Mouse (Mus musculus): ENCODE data around the gene Srp9.

Gene Srp9

DNA sequence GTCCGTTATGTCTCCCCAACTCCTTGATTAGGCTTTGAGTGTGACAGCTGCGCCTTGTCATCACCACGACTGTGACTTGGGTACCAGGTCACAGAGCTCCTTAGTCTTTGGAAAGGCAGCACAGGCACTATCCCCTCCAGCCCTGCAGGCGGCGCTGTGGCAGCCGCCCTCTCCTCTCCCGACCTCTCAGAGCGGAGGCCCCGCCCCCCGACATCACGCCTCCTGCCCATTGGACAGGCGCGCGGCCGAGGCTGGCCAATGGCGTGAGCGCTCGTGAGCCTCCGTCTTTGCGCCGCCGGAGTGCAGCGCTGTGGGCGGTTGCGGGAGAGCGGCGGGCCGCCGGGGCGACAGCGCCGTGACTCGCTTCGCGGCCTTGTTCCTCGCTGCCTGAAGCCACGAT, at the start of gene Srp9:
TSS of gene Srp9 (plus strand) at position 232 of the 400 bp plus-strand sequence.
- DNase-seq, result peak; percentile 95

DNA sequence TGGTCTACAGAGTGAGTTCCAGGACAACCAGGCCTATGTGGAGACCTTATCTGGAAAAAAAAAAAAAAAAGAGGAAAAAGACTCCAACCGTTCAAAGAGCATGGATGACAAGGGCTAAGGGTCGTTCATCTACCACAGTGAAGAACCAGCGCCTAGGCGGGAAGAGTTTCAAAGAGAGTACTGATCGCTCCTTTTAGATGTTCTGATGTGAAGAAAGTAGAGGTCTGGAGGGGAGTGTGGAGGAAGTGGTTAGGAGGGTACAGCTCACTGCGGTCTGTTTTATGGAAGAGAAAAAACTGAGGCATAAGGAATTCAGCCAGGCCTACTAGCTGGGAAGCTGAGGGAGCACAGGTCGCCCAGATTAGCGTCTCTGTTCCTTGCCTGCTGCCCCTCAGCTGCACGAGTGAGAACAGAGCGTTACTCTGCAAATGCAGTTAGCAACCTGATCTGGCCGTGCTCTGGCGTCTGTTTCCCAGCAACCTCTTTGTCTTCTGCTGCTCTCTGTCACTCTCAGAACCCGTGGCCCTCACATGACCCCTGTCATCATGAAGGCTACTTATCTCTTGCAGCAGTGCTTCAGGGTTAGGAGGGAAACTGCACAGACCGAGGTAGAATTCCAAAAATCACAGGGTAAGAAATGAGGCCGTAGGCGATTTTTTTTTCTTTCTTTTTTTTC, 42.7 kb upstream of the Srp9 start:
- no peak for DNase-seq

DNA sequence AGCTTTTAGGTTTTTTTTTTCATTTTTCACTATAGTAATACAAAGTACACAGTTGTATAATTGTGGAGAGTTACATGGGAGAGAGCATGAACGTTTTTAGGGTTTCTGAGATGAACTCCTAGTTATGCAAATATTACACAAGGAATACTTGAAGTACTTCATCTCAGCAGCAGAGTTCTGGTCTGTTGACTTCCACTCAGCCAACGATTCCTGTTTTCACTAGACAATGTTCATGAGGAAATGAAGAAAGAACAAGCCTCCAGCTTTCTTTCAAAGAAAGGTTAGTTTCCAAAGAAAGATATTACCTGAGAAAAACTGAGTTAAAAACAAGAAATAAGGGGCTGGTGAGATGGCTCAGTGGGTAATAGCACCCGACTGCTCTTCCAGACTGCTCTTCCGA, 41.1 kb upstream of the Srp9 start:
- DNase-seq, result no peak

DNA sequence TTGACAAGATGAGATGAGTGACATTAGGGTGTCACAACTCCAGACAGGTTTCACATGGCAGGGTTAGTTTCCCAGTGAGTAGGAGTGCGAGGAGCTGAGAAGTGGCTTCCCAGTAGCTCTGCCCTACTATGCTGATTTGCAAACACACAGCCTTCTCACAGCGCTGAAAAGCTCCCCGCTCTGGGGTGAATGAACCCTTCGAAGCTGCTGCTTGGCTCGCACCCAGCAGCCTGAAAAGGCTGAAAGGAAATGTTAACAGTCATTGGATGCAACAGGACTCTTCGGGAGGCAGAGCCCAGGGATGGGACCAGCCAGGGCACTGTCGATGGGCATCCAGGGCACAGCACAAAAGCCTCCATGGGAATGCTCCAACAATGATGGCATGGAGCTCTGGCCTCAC, 37.8 kb upstream of the Srp9 start:
- no peak for DNase-seq

DNA sequence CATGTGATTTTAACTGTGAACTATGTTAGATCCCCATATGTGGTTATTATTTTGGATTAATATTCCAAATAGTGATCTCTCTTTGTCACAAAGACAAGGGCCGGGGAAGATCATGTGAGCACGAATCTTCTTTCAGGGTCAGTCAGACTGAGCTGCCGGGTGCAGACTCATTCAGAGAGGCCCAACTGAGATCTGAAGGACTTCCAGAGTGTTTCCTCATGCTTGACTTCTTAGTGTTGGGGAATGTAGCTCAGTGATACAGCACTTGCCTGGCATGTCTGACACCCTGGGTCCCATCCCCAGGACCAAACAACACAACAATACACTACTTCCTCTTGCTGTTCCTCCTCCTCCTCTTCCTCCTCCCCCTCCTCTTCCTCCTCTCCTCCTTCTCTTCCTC, 37.2 kb upstream of the Srp9 start:
- no peak for DNase-seq

DNA sequence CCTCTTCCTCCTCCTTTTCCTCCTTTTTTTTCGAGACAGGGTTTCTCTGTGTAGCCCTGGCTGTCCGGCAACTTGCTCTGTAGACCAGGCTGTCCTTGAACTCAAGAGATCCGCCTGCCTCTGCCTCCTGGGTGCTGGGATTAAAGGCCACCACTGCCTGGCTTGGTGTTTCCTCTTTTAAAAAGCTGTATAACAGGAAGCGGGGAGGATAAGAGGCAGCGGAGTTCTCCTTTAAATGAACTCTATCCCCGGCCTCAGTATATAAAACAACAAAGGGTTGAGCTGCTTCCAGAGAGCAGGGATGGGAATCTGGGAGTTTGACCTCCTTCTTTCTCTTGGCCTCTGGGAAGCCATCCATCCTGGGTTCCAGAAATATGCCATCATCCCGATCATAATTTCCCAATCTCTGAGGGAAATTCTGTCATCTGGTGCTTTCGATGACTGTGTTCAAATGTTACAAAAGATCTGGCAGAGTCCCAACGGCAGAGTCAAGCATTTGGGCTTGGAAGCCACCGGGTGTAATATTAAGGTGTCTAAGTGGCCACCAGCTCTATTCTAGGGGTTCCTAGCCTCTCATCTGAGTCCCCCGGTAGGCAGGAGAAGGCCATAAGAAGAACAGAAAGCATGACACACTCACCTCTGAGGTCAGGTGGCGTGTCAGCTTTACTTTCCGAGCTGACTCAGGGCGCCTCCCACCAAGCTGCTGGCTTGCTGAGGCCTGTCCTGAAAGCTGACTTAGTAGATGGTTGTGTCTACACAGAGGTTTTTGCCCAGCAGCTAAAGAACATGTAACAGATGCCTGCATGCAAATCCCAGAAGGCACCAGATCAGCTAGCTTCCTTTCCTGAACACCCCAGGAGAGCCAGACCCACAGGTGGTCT, 36.5 kb upstream of the Srp9 start:
- DNase-seq, result no peak

DNA sequence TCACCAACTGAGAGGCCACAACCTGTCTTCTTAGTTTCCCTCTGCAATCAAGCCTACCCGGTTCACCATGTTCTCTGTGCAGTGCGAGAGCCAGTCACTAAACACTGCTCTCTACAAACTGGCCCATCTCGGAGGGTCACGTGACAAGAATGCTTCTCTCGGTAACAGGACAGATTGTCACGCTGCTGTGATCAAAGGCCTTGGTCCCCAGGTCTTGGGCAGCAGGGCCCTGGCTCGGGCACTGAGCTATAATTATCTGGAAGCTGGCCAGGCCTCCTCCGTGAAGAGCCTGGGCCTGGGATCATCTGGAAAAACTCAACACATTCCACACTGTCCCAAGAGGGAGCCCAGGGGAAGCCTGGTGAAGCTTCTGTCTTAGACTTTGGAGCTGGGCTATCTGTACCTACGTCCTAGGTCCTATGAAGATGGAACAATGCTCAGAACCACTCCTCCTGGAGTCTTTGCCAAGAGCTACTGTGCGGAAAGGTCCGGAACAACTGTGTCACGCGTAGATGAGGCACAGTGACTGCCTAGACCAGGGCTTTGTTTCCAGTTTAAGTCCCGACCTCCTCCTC, 35.6 kb upstream of the Srp9 start:
- peak; percentile 45 for DNase-seq

DNA sequence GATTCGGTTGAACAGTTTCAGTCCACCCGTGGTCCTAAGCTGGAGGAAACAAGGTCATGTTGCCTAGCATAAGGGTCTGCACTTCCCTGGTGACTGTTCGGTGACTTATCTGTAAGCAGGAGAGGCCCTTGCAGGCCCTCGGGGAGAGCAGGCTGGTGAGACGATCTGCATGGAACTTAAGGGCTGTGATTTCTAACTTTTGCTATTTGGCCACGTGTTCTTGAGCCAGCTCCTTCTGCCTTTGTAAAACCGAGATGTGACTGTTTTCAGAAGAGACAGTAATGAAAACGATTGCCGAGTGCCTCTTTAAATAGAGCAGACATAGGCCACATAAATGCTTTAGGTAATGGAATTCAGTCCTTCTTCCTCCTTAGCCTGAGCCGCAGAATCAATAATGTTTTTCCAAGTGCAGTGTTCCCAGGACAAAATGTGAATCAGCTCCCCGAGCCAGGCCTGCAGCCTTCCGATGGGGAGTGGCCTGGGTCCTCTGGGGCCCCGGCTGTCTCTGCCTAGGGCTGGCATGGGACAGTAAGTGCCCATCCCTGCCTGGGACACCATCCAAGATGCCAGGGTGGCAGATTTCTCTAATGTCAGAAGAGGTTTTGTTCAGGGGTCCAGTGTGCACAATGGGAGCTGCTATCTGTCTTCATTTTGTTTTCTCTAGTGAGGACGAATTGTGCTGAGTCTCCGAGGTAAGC, 34.8 kb upstream of the Srp9 start:
- no peak for DNase-seq

DNA sequence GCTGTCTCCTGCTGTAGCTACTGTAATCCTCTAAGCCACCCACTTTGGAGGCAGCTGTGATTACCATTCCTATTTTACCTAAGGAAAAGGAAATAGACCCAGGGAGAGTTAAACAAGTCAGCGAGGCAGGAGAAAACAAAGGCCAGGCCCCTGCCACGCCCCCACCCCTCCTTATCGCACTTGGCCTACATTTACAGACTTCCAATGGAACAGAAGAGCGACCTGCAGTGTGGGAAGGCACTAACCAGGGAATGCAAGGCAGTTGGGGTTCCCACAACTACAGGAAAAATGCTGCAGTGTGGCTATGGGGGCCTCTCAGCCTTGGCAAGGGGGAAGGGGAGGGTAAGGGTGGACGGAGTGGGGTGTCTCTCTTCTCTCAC, 34.2 kb upstream of the Srp9 start:
- no peak for DNase-seq

DNA sequence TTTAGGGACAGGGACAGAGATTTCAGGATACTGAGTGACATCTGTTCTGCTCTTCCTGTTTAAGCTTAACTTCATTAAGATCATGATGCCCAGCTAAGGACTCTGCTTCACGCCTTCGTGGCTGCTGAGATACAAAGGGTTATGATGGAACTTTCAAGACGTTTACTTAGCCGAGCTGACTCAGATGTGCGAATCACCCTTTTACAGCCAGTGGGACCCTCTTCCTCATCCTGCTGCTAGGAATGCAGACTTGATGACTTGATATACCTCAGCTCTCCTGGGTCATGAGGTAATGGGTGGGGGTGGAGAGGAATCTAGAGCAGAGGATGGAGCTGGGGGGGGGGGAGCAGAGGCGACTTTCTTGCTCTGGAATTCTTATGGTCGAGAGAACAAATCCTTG, 33.3 kb upstream of the Srp9 start:
- no peak for DNase-seq

DNA sequence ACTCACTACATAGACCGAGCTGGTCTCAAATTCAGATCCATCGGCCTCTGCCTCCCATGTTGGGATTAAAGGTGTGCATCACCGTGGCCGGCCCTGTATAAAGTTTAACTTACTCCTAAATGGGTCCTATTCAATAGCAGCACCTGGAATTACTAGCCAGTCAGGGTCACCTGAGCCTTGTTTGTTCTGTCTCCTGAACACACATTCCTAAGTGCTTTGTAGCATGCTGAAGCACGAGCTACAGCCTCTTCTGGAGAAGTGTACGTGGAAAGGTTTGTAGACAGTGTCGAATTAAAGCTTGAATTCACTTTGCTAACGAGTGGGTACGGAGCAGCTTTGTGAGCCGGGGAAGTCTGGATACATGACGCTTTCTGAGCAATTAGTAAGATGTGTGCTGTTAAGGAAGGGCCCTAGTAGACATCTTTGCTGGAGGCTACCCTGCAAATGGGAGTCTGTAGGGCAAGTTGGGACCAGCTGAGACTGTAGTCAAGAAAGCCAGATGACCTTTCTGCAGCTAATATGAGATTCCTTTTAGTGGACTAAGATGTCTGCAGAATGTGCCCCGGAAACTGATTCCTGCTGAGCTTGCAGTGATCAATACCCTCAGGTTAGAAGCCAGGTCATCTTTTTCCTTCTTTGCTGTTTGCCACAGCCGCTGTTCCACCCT, 32.7 kb upstream of the Srp9 start:
- peak; percentile 38 for DNase-seq

DNA sequence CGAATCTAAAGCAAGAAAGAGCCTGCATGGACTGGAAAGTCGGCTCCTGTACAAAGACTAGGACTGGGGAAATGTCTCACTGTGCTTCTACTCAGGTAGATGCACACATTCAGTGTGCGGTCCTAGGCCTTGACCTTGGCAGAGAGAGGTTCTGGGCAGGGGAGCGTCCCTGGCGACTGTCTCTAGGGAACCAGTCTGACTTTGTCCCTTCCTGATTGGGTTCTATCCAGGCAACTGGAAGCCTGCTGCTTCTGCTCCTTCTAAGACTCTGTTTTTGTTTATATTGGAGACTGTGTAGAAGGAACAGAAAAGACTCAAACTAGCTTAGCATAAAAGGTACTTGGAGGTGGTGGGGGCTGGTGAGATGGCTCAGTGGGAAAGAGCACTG, 32.1 kb upstream of the Srp9 start:
- peak; percentile 38 for DNase-seq

DNA sequence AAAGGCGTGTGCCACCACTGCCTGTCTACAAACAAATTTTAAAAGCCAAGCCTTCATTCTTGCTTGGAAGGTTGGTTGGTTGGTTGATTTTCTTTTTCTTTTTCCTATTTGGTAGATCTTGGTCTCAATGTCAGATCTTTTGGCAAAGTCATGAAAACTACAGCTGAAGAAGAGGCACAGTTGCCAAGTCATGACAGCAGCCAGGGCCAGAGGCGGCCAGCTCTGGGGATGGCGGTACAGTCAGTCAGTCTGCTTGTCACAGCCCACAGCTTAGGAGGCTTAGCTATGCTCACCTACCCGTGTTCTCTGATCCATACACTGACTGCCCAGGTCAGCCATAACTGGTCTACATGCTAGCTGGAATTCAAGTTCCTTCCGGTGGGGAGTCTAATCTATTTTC, 31.1 kb upstream of the Srp9 start:
- DNase-seq, result no peak

DNA sequence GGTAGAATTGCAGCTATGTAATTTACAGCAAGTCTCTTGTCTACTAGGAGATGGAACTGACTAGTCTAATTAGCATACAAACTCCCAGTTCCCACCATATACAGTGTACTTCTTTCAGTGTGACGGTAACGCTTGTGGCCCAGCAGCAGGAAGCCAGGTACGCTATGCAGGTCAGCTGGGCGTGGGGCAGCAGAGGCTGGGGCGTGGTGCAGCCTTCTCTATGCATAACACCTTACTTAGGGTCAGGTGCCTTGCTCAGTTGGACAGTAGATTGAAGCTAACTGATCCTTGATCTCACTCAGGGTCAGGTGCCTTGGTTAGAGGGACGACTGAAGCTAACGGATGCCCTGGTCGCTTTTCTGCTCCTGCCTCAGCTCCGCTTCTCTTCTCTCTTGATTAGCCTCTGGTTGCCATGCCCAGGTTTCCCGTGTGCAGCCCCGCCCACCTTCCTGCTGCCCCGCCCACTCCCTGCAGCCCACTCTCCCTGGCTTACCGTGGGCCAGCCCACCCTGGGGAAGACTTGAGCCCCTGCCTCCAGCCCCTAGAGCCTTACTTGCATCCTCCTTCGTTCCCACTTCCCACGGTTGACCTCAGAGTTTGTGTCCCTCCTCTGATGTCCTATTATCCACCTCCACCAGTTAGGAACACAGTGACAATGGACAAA, 29.9 kb upstream of the Srp9 start:
- DNase-seq, result no peak

DNA sequence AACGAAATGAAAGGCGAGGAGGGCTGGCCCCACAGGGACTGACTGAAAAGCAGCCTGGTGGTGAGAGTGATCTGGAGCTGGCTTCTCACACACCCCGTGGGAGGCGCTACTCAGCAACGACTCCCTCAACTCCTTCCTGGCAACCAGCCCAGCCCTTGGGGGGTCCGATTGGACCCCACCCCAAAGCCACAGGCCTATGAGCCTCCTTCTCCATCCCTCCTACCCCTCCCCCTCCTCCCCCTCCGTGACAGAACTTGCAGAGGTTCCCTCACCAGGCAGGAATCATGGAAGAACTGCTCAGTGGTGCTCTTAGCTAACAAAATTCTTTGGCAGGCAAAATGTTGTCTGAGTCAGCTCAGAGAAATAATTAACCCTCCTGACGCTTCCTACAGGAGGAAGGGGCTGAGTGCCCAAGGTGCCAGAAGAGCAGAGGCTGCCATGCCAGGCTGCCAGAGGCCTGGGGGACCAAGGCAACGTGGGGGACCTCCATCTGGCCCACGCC, 29.2 kb upstream of the Srp9 start:
- DNase-seq, result peak; percentile 43

DNA sequence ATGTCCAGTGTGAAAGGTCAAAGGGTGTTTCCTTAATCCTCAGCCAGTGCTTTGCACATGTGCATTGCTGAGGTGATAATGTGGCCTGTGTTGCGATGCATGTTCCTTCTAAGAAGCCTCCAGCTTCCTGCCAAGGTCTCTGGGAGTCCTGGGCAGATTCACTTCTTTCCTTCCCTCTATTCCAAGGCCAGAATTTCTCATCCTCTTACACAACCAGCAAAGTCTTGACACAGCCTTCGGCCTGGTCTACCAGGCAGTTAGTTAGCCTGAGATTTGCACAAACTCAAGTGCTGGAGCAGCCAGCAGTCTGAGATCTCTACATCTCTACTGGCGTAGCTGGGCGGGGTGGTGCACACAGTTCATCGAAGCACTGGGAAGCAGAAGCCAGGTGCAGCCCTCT, 27.8 kb upstream of the Srp9 start:
- no peak for DNase-seq

DNA sequence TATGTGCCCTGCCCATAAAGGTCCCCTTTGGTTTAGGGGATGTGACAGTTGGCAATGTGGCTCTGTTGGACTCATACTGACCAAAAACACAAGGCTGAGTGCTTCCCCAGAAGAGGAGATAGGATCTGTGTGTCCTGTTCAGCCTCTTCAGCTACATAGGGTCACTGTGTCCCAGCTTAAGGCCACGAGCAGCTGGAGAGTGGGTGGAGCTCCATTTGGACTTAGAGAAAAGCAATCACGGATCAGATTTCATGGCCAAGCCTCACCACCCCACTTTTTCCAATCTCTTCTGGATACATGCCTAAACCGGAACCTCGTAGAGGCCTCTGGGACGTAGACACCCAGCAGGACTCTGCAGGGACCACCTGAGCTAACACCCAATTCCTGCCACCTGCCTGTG, 25.5 kb upstream of the Srp9 start:
- no peak for DNase-seq

DNA sequence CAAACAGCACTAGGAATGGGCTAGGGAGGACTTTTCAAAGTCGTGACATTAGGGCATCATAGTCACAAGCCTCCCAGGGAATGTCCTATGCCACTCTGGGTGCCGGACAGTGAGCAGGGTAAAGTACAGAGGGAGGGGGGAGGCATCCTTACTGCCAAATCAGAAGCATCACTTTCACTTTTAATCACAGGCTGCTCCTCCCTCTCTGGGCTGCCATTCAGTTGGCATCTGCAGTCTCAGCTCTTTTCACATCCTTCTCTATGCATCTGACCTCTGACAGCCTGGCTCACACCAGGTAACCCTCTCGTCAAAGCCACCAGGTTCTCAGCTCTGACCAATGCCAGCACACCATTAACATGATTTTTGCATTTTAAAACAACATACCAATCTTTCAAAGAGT, 24.1 kb upstream of the Srp9 start:
- DNase-seq, result no peak

DNA sequence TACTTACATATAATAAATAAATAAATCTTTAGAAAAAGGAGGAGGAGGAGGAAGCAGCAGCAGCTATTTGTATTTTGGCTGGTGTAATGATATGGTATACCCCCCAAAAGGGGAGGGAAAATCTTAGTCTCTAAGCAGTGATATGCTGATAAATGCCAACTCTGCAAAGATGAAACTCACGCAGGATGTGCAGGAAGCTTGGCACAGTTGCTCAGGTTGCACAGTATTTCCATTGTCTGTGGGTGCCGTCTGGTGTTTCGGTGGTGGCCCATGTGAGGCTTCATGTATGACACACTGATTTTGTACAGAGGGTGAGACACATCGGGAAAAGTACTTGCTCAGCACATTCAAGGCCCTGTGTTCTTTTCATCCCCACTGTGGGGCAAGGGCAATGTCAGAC, 23.1 kb upstream of the Srp9 start:
- DNase-seq, result no peak

DNA sequence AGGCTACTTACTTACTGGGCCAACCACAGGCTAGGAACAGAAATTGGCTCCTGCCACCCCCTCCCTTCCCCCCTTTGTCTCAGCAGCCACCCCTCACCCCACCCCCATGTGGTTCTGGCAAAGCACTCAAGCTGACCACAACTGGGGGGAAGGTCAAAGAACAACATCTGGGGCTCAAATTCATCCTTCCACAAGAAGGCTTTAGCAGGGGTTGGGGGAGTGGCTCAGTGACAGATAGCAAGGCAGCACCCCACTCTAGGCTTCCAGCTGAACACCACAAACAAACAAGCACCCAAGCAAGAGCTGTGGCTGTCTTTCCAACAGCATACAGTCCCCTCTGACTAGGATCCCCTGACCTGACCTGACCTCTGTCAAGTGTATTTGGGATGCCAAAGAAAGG, 21.8 kb upstream of the Srp9 start:
- no peak for DNase-seq

DNA sequence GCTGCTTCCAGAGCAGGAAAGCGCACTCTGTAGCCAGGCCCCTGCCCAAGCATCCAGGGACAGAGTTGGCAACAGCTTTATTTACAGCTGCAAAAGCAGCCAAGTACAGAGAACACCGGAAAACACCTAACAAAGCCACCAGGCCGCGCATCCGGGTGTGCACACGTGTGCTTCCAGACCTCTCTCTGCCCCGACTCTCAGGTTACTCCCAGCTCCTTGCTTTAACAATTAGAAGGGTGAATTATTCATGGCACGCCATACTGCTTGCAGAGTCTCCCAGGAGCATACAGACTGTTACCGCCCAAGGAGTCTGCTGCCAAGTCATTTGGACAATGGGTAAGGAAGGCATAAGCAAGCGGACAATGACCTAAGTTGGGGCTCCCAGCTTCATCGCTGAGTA, 21.1 kb upstream of the Srp9 start:
- no peak for DNase-seq

DNA sequence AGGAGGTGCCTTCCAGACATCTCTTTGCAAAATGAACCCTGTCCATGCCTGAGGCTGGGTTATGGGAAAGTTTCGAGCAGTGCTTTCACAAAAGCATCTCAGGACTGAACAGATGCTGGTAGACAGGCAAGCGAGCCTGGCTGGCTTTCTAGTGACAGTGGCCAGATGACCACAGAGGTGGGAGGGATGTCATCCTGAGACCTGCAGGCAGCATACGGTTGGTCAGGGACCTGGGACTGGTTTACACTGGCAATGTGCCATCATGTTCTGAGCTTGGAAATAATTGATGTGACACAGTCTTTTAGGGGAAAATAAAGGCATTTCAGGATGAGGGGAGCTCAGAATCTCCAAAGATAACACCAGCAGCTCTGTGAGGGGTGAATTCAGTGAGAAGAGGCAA, 19.5 kb upstream of the Srp9 start:
- no peak for DNase-seq
